Mouse (Mus musculus): ENCODE results near the gene 1700020N15Rik. TPM values are rescaled to one million over a fixed set of nuclear protein-coding genes. Genes with fewer than 3 reads are reported as not detected.
"Not testable (repeated sequence)": the region's sequence is repeated elsewhere in the genome, so short reads cannot be mapped to it uniquely, and the experiment has no call there.

The 1700020N15Rik gene
- not detected in 2 replicates for polyA plus RNA-seq (2015; fragmentation: Nextera tagmentation; extraction: Ambion mirVana)

- not testable (repeated sequence) for DNase-seq (ENCODE audit: low spot score)
These were observed at the start of gene 1700020N15Rik for GRCm38 (mm10) chrX:69945000-69945399. 1700020N15Rik (plus strand) TSS chrX:69945300.

- no peak for DNase-seq (ENCODE audit: low spot score)
These were observed 31.9 kb downstream of the 1700020N15Rik start for GRCm38 (mm10) chrX:69976790-69977579.

Measured in thymus, postnatal 0 days (tissue).